Mouse (Mus musculus): ENCODE results near the gene Zfp202.

Zfp202 gene

DNA sequence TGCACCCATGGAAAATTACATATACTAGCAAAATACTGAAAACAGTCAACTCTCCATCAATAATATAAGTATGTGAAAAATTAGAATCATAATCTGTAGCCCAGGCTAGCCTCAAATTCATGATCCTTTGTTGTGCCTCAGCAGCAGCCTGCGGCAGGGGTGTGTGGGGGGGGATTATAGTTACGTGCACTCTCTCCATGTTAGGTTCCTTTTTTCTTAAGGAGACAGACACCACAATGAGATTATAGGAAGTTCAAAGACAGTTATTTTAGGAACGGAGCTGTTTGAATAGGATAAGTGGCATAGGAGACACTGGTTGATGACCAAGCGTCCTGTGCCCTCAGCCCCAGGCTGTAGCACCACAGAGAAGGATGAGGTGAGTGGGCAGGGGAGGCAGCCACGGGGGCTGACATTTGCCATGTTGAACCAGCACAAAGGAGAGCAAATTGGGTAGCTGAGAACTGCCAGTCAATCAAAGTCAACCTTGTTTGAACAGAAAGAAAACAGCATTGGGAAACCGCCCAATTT lies 36.8 kb downstream of the Zfp202 start:
- Histone ChIP-seq H3K27me3 (ENCODE audit: control insufficient read depth, insufficient read depth, low read length, poor library complexity, severe bottlenecking) (no peaks in the 10 kb centered on the region), H3K36me3 (ENCODE audit: control insufficient read depth, insufficient read depth, low read length, poor library complexity, severe bottlenecking) (no peaks in the 10 kb centered on the region)
- DNase-seq (ENCODE audit: low read depth, low spot score), result no peak

DNA sequence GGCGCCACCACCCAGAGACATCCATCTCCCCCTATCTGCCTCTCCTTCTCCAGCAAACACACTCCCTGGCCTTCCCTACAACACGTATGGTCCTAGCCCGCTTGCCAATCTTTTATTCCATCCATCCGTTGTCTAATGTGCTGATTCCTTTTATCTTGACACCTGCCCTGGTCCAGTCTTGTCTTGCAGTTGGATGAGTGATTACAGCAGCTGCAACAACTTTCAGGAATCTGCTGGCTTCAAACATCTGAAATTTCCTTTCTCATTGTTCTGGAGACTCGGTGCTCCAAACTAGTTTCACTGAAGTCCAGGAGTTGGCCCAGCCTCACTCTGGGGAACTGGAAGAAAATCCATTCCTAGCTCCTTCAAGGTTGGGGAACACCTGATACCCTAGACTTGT lies 37.4 kb downstream of the Zfp202 start:
- no peaks in the 10 kb centered on the region for H3K36me3 ChIP-seq (ENCODE audit: control insufficient read depth, insufficient read depth, low read length, poor library complexity, severe bottlenecking)
- no peak for DNase-seq (ENCODE audit: low read depth, low spot score)
- no peaks in the 10 kb centered on the region for H3K27me3 ChIP-seq (ENCODE audit: control insufficient read depth, insufficient read depth, low read length, poor library complexity, severe bottlenecking)

GRCm38 (mm10) chr9:40231019-40231418 lies 38.9 kb downstream of the Zfp202 start:
- no peaks in the 10 kb centered on the region for H3K36me3 ChIP-seq (ENCODE audit: control insufficient read depth, insufficient read depth, low read length, poor library complexity, severe bottlenecking)
- no peak for DNase-seq (ENCODE audit: low read depth, low spot score)
- H3K27me3 ChIP-seq (ENCODE audit: control insufficient read depth, insufficient read depth, low read length, poor library complexity, severe bottlenecking), result no peaks in the 10 kb centered on the region

- no peaks in the 10 kb centered on the region for H3K27me3 ChIP-seq (ENCODE audit: control insufficient read depth, insufficient read depth, low read length, poor library complexity, severe bottlenecking)
- no peak for DNase-seq (ENCODE audit: low read depth, low spot score)
- H3K36me3 ChIP-seq (ENCODE audit: control insufficient read depth, insufficient read depth, low read length, poor library complexity, severe bottlenecking), result no peaks in the 10 kb centered on the region
Measured at GRCm38 (mm10) chr9:40234233-40235072, 42.3 kb downstream of the Zfp202 start.

GRCm38 (mm10) chr9:40235220-40235619 lies 43.1 kb downstream of the Zfp202 start:
- Histone ChIP-seq H3K36me3 (ENCODE audit: control insufficient read depth, insufficient read depth, low read length, poor library complexity, severe bottlenecking) (no peaks in the 10 kb centered on the region), H3K27me3 (ENCODE audit: control insufficient read depth, insufficient read depth, low read length, poor library complexity, severe bottlenecking) (no peaks in the 10 kb centered on the region)
- DNase-seq (ENCODE audit: low read depth, low spot score), result no peak

DNA sequence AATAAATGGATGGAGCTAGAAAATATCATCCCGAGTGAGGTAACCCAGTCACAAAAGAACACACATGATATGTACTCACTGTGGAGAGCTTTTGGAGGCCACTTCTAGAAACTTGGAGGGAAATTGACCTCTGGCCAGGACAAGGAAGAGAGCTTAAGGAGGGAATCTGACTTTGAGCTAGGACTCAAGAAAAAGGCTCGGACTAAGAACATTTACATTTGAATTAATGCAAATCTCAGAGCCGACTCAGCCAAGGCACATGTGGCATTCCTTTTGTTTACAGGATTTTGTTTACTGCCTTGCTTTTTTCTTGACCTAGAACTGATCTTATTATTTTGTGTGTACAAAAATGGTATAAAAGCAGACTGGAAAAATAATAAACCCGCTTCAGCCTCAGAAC lies 47.6 kb downstream of the Zfp202 start:
- Histone ChIP-seq H3K36me3 (ENCODE audit: control insufficient read depth, insufficient read depth, low read length, poor library complexity, severe bottlenecking) (no peaks in the 10 kb centered on the region), H3K27me3 (ENCODE audit: control insufficient read depth, insufficient read depth, low read length, poor library complexity, severe bottlenecking) (no peaks in the 10 kb centered on the region)
- DNase-seq (ENCODE audit: low read depth, low spot score), result no peak

DNA sequence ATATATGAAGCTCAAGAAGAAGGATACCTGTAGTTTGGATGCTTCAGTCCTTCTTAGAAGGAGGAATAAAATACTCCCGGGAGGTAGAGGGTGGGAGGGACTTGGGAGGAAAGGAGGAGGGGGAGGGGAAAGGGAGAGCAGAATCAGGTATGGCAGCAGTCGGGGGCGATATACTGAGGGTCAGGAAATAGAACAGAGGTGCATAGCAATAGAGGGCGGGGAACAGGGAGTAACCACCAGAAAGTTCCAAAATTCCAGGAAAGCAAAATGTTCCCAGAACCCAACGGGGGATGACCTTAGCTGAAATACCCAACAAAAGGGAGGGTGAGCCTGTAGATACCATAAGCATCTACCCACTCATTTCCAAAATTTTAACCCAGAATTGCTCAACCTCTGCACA lies 48.2 kb downstream of the Zfp202 start:
- Histone ChIP-seq H3K36me3 (ENCODE audit: control insufficient read depth, insufficient read depth, low read length, poor library complexity, severe bottlenecking) (no peaks in the 10 kb centered on the region), H3K27me3 (ENCODE audit: control insufficient read depth, insufficient read depth, low read length, poor library complexity, severe bottlenecking) (no peaks in the 10 kb centered on the region)
- DNase-seq (ENCODE audit: low read depth, low spot score), result no peak

DNA sequence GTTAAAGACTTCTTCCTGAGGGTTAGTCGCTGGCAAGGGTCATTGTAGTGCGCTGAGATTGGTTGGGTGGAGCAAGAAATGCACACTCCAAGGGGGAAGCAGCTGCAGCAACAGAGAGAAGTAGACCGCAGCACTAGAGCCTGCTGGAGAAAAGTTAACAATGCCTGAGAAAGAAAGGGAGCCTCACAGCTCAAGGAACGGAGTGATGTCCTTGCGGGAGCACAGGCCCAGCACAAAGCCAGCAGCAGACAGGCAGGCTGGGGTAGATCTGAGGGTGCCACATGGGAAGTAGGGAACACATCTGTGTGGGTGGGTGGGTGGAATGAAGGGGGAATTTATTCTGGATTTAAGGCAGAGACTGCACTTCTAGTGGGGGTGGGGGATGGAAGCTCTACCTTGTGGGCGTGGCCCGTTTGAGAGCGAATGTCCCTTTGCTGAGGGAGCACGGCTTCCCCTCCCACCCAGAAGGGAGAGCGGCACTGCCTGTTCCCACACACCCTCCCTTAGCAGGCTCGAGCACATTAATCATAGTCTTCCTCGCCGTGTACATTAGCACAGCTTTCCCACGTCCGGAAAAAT lies 49.2 kb downstream of the Zfp202 start:
- no peak for DNase-seq (ENCODE audit: low read depth, low spot score)

DNA sequence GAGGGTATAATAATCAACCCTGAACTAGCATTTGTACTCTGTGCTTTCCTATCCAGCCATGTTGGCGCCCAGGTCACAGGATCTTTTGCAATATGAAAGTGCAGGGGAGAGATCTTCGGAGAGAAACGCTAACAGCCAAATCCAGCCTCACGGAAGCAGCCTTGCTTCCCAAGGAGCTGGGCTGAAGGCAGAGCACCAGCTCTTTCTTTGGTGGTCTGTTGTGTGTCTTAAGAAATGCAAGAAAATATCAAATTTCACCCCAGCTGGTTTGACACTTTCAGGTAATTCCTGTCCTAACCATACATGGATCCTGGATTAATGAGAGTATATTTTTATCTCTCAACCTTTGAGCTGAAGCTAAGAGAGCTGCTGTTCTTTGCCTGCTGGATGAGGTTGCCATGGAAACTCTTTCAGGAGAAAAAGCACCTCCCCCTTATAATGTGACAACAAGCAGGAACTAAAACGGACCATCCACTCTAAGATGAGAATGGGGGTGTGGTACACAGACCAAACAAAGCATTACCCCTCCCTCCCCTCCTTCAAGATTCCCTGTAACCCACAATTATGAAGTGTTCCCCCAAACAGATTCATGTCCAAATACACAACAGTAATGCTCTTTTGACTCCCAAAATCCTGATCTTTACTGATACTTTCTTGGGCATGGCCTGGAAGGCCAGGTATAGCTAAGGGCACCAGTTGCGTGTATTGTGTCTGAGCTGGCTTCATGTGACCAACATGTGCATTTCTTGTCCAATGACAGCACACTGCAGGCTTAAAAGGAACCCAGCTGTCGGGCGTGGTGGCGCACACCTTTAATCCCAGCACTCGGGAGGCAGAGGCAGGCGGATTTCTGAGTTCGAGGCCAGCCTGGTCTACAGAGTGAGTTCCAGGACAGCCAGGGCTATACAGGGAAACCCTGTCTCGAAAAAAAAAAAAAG lies 50.1 kb downstream of the Zfp202 start:
- DNase-seq (ENCODE audit: low read depth, low spot score), result no peak
- Histone ChIP-seq H3K36me3 (ENCODE audit: control insufficient read depth, insufficient read depth, low read length, poor library complexity, severe bottlenecking) (no peaks in the 10 kb centered on the region), H3K27me3 (ENCODE audit: control insufficient read depth, insufficient read depth, low read length, poor library complexity, severe bottlenecking) (no peaks in the 10 kb centered on the region)

More for the DNA sequence above, 49.2 kb downstream of the Zfp202 start:
- Histone ChIP-seq H3K27me3 (ENCODE audit: control insufficient read depth, insufficient read depth, low read length, poor library complexity, severe bottlenecking) (no peaks in the 10 kb centered on the region), H3K36me3 (ENCODE audit: control insufficient read depth, insufficient read depth, low read length, poor library complexity, severe bottlenecking) (no peaks in the 10 kb centered on the region)

GRCm38 (mm10) chr9:40245466-40245865 lies 53.4 kb downstream of the Zfp202 start:
- no peak for DNase-seq (ENCODE audit: low read depth, low spot score)
- no peaks in the 10 kb centered on the region for H3K27me3 ChIP-seq (ENCODE audit: control insufficient read depth, insufficient read depth, low read length, poor library complexity, severe bottlenecking)
- no peaks in the 10 kb centered on the region for H3K36me3 ChIP-seq (ENCODE audit: control insufficient read depth, insufficient read depth, low read length, poor library complexity, severe bottlenecking)

DNA sequence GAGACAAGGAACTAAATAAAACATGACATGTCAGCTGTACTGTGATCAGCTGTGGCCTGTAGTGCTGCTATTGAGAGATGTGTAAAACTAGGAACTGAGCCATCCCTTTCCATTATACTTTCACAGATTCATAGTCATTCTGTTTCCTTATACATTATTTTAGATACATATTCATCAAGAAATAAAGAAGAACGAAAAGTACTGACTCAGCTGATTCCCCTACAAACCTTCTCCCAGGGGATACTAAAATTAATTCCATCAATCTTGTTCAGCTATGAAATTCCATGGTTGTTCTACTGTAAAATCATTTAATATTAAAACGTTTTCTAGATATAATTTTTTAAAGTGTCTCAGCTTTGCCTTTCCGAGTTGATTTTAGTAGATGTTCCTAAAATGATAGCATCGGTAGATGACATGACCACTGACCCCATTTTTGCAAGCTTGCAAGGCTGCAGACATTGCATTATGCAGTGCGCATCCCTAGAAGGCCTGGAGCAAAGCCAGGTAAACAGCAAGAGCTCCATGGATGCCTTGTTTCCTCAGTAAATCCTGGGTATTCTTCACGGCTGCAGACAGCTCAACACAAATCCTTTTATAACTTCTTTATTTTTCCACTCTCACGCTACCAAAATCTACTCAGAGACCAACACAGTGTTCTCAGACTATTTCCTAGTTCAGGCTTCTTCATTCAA lies 54.0 kb downstream of the Zfp202 start:
- Histone ChIP-seq H3K27me3 (ENCODE audit: control insufficient read depth, insufficient read depth, low read length, poor library complexity, severe bottlenecking) (no peaks in the 10 kb centered on the region), H3K36me3 (ENCODE audit: control insufficient read depth, insufficient read depth, low read length, poor library complexity, severe bottlenecking) (no peaks in the 10 kb centered on the region)
- DNase-seq (ENCODE audit: low read depth, low spot score), result no peak

DNA sequence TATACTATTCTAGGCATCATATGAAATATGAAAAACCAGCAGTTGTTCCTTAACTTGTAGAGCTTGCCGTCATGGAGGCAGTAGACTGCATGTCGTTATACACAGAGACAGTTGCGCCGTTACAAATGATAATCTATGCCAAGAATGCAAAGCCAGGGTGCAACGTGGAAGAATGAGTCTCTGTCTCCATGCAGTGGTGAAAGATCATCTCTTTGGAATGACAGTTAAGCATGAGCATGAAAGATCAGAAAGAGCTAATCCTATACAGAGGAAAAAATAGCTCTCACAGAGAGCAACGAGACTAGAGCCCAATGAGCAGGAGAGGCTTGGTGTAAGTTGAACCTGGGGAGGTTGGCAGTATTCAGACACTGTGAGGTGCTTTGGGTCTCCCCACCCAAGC lies 54.6 kb downstream of the Zfp202 start:
- H3K36me3 ChIP-seq (ENCODE audit: control insufficient read depth, insufficient read depth, low read length, poor library complexity, severe bottlenecking), result no peaks in the 10 kb centered on the region
- no peak for DNase-seq (ENCODE audit: low read depth, low spot score)
- no peaks in the 10 kb centered on the region for H3K27me3 ChIP-seq (ENCODE audit: control insufficient read depth, insufficient read depth, low read length, poor library complexity, severe bottlenecking)

- no peak for DNase-seq (ENCODE audit: low read depth, low spot score)
- H3K36me3 ChIP-seq (ENCODE audit: control insufficient read depth, insufficient read depth, low read length, poor library complexity, severe bottlenecking), result no peaks in the 10 kb centered on the region
- H3K27me3 ChIP-seq (ENCODE audit: control insufficient read depth, insufficient read depth, low read length, poor library complexity, severe bottlenecking), result no peaks in the 10 kb centered on the region
Measured at GRCm38 (mm10) chr9:40249106-40249505, 57.0 kb downstream of the Zfp202 start.

- H3K27me3 ChIP-seq (ENCODE audit: control insufficient read depth, insufficient read depth, low read length, poor library complexity, severe bottlenecking), result no peaks in the 10 kb centered on the region
- no peak for DNase-seq (ENCODE audit: low read depth, low spot score)
- no peaks in the 10 kb centered on the region for H3K36me3 ChIP-seq (ENCODE audit: control insufficient read depth, insufficient read depth, low read length, poor library complexity, severe bottlenecking)
Measured at GRCm38 (mm10) chr9:40252459-40252858, 60.3 kb downstream of the Zfp202 start.

All from splenic B cell, adult 2 months (primary cell).